Mouse (Mus musculus) adrenal gland, adult 18-20 months (tissue): ENCODE results near the gene Ccser2. TPM values are rescaled to one million over a fixed set of nuclear protein-coding genes. Genes with fewer than 3 reads are reported as not detected.

Source experiments
- DNase-seq, 2 experiments: peaks; one replicate each; pipeline ENCODE4 v3.0.0; 2021 to 2022; ENCODE audit warnings: low spot score in 2 of 2
- total RNA-seq, 2 experiments: library from RNA; stranded (reverse); gene quantifications; 1 replicate in 1 of 2; 2 replicates in 1 of 2; pipeline ENCODE4 v1.2.3; 2021

The Ccser2 gene
- total RNA-seq, 2 experiments from 2014 or later: 28.4 to 45.5 TPM

DNA sequence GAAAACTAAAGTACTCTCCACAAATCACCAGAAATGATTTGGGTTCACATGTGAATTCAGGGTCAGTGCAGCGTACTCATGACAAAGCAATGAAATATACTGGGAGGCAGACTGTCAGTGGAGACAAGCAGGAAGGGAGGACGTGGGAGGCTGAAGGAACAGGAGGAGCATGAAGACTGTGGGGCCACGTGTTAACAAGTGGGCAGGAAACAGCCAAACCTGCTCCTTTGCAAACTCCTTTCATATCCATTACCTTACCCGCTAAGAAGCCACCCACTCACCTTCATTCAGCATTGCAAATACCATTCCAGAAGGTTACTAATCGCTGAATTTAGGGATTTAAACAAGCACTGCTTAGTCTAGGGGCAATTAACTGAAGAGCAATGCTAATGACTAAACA lies 25.9 kb downstream of the Ccser2 start:
- DNase-seq: no peak

- DNase-seq: no peak
These were observed 30.6 kb downstream of the Ccser2 start for GRCm38 (mm10) chr14:36937941-36938340.

- DNase-seq: no peak
These were observed 31.3 kb downstream of the Ccser2 start for GRCm38 (mm10) chr14:36937080-36937878.

- DNase-seq: no peak
These were observed 35.8 kb downstream of the Ccser2 start for GRCm38 (mm10) chr14:36932638-36933382.

DNA sequence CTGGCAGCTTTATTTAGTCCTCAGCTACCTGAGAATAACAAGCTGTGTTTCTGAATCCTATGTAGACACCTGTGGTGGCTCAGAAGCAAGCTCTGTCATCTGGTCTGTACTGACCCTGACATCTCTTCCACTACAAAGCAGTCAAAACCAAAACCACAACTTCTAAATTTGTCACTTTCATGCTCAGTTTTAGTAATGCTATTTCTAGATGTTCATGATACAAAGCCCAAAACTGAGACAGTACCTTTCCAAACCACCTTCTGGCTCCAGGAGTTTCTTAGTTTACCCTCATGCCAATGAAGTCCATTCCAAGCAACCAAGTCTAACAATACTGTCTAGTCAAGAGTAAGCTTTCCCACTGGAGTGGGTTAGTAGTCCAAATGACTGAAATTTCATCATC lies 36.5 kb downstream of the Ccser2 start:
- no peak for DNase-seq

DNA sequence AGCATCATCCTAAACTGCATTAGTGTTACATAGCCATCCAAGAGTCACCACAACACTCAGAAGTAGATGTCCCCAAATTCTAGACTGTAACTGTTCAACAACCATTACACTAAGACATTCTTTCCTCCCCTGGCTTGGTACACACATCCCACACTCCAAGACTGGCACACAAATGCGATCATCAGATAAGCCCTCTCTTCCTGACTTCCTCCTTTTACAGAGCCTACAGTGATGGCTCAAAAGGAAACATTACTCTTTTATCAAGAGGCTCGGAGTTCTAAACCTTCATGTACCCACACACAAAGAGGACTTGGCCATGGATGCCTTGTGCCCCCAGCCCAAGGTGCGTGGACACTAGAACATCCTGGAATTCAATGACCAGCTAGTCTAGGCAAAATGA lies 45.2 kb downstream of the Ccser2 start:
- DNase-seq: no peak

- no peak for DNase-seq
These were observed 47.1 kb downstream of the Ccser2 start for GRCm38 (mm10) chr14:36921346-36922049.

DNA sequence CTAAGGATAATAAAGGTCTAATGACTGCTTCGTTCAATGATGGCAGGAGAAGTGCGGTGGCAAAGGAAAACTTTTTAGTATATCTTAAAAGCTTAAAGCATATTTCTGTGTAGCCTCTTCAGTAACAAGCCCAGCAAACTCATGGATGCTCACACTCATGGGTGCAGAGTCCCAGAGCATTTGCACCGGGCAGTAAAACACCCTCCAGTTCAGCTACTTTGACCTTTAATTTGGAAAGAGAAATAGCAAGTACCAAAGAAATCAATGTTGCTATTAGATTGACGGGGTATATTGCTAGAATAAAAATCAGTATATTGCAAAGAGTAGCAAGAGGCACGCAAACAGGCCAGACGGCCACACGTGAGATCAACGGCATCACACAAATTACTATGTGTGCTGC lies 48.7 kb downstream of the Ccser2 start:
- no peak for DNase-seq

GRCm38 (mm10) chr14:36919146-36919545 lies 49.4 kb downstream of the Ccser2 start:
- peak; percentile 38 to 51 for DNase-seq

DNA sequence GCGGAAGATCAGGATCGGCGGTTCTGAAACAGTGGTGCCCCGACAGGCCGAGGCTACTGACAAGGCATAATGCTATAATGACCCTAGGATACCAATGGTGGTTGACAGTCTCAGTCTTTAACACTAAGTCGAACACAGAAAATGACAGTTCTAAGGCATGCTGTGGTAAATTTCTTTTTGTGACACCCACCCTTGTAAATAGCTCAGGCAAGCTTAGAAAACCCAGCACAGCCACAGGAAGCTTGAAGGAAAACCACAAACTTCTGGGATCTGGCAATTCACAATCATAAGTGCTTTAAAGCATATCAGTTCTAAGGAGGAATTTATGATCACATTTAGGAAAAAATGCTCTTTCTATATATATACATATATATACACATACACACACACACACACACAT lies 53.4 kb downstream of the Ccser2 start:
- DNase-seq: no peak

- DNase-seq: no peak
These were observed 54.0 kb downstream of the Ccser2 start for GRCm38 (mm10) chr14:36914473-36915005.

GRCm38 (mm10) chr14:36911738-36912137 lies 56.8 kb downstream of the Ccser2 start:
- no peak for DNase-seq

DNA sequence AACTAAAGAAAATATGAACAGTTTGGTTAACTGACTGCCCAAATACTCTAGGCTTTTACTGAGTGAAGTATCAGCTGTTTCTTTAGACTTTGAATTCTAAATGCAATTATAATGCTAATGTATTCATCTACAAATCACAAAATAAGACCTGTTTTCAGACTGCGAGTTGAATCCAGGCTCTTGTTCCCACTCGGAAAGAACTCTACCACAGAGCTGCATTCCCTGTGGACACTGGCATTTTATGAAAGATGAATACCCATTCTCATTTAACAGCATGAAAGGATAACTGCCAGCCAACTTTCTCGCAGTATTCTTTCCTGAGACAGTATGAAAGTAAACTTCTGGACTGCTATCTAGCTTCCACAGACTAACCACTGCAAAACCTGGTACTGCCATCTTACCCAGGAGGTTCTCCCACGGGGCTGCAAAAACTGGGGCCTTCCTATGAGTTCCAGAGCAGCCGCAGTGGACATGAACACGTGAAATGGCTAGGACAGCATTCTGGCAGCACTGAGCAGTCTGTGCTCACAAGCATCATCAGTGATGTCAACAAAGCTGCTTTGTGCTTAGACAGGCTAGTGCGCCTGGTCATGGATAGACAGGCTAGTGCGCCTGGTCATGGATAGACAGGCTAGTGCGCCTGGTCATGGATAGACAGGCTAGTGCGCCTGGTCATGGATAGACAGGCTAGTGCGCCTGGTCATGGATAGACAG lies 62.6 kb downstream of the Ccser2 start:
- DNase-seq: no peak

DNA sequence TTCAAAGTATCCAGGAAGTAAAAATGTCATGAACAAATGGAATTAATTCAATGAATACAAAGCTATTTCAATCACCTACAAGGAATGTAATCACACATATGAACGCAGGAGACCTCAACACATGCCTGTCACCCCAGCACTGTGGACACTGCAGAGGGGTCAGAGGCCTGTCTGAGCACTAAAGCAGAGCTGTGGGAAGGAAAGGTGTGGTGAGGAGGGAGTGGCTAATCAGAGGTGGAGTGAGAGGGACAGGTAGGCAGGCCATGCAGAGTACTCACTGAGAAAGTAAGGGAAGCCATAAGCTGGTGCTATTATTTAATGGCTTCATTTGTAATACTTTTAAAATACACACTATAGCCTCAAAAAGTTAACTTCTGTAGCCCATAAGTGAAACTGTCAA lies 64.4 kb downstream of the Ccser2 start:
- DNase-seq: no peak

- no peak for DNase-seq
These were observed 67.7 kb downstream of the Ccser2 start for GRCm38 (mm10) chr14:36900883-36901282.

- no peak for DNase-seq
These were observed 73.9 kb downstream of the Ccser2 start for GRCm38 (mm10) chr14:36894701-36895100.

GRCm38 (mm10) chr14:36892762-36893358 lies 75.7 kb downstream of the Ccser2 start:
- peak in 1 of 2 experiments; percentile 7 for DNase-seq

GRCm38 (mm10) chr14:36890130-36890529 lies 78.4 kb downstream of the Ccser2 start:
- DNase-seq: no peak

- no peak for DNase-seq
These were observed 82.9 kb downstream of the Ccser2 start for GRCm38 (mm10) chr14:36885680-36886079.

GRCm38 (mm10) chr14:36885117-36885516 lies 83.5 kb downstream of the Ccser2 start:
- no peak for DNase-seq
